Mouse (Mus musculus) olfactory bulb, adult 2 months (tissue): ENCODE measurements around the gene Gm45808. TPM values are rescaled to one million over a fixed set of nuclear protein-coding genes. Genes with fewer than 3 reads are reported as not detected.

Experiments used
- H3K27ac ChIP-seq: fragments of 200-500 bp; 2 replicates; pipeline ENCODE4 v1.5.1; 2012; ENCODE audit warnings: low read depth, low read length; ENCODE audit not compliant: insufficient read depth
- H3K4me1 ChIP-seq: fragments of 200-500 bp; 2 replicates; pipeline ENCODE4 v1.6.1; 2012; ENCODE audit warnings: low read length; ENCODE audit not compliant: control insufficient read depth, insufficient read depth
- H3K4me3 ChIP-seq: fragments of 200-500 bp; 2 replicates; pipeline ENCODE4 v1.5.1; 2012; ENCODE audit warnings: mild to moderate bottlenecking, low read depth, low read length, moderate library complexity; ENCODE audit not compliant: insufficient read depth
- CTCF ChIP-seq: fragments of 200-500 bp; IDR thresholded peaks from 2 replicates; pipeline ENCODE4 v1.5.1; 2012; ENCODE audit warnings: low read depth, mild to moderate bottlenecking, low read length, moderate library complexity; ENCODE audit not compliant: insufficient read depth
- POLR2A ChIP-seq: fragments of 200-500 bp; IDR thresholded peaks from 2 replicates; pipeline ENCODE4 v1.6.1; 2012; ENCODE audit warnings: mild to moderate bottlenecking, low read depth, low read length, moderate library complexity; ENCODE audit not compliant: insufficient read depth
- WGBS: fragments of 180-500 bp; shearing (Covaris S2); methylation state at CpG from one replicate; pipeline ENCODE4 v1.1.7; 2018; 5-methylcytosine and 5-hydroxymethylcytosine counted together
- polyA plus RNA-seq: library from polyadenylated mRNA; stranded (reverse); fragments of >200 nt; gene quantifications from 2 replicates; pipeline ENCODE4 v1.2.4, GENCODE M21; 2012; ENCODE audit warnings: low replicate concordance; ENCODE audit not compliant: missing spikeins, insufficient read depth, insufficient read length

The Gm45808 gene
- polyA plus RNA-seq, 1 experiment = not detected

- peaks cover 7% of the 10 kb centered on the region for H3K4me1 ChIP-seq
- peak overlapping the region; percentile 8; the same call in 1 of the 2 replicates for H3K4me3 ChIP-seq
- WGBS = 35% methylated on average over 11 of the region's 11 CpGs
- TF ChIP-seq CTCF (peak; percentile 49; the same call in 1 of the 2 replicates), POLR2A (no peak)
- no peak overlapping the region for H3K27ac ChIP-seq
Observed at GRCm38 (mm10) chr7:45447325-45447990, 39.2 kb downstream of the Gm45808 start.

GRCm38 (mm10) chr7:45446589-45446988 is 40.0 kb downstream of the Gm45808 start:
- Histone ChIP-seq H3K4me3 (no peak overlapping the region), H3K27ac (no peak overlapping the region), H3K4me1 (peaks cover 5% of the 10 kb centered on the region)
- TF ChIP-seq CTCF = no peak
- no peak for TF ChIP-seq POLR2A

- H3K4me3 ChIP-seq = no peak overlapping the region
- H3K4me1 ChIP-seq = 0 out of 2 replicates have a peak, but pooled peaks cover 2% of the 10 kb centered on the region
- H3K27ac ChIP-seq = no peak overlapping the region
- WGBS = 92% methylated on average over 22 of the region's 22 CpGs
- TF ChIP-seq CTCF (no peak), POLR2A (no peak)
Observed at GRCm38 (mm10) chr7:45443526-45444420, 42.8 kb downstream of the Gm45808 start.

GRCm38 (mm10) chr7:45437521-45438276 is 48.9 kb downstream of the Gm45808 start, which contains the start of gene Ruvbl2:
Ruvbl2 (minus strand) TSS chr7:45438096.
- TF ChIP-seq POLR2A (no peak), CTCF (no peak)
- Histone ChIP-seq H3K4me3 (no peak within 1 kb of the TSS), H3K4me1 (peaks cover 24% of the 10 kb centered on the region), H3K27ac (no peak within 1 kb of the TSS)
- 40% methylated on average over 19 of the region's 19 CpGs for WGBS

GRCm38 (mm10) chr7:45437046-45437445 is 49.6 kb downstream of the Gm45808 start:
- peaks cover 25% of the 10 kb centered on the region for H3K4me1 ChIP-seq
- TF ChIP-seq POLR2A (no peak), CTCF (no peak)
- 60% methylated on average over 6 of the region's 6 CpGs for WGBS
- no peak overlapping the region for H3K27ac ChIP-seq
- H3K4me3 ChIP-seq = no peak overlapping the region

- H3K4me3 ChIP-seq = no peak overlapping the region
- 92% methylated on average over 5 of the region's 5 CpGs for WGBS
- H3K27ac ChIP-seq = no peak overlapping the region
- no peak for TF ChIP-seq POLR2A
- no peak for TF ChIP-seq CTCF
- peaks cover 25% of the 10 kb centered on the region for H3K4me1 ChIP-seq
Observed at GRCm38 (mm10) chr7:45436444-45436843, 50.2 kb downstream of the Gm45808 start.

- H3K27ac ChIP-seq = peak overlapping the region; percentile 5; the same call in 1 of the 2 replicates
- peak overlapping the region; percentile 56 for H3K4me3 ChIP-seq
- WGBS = 1% methylated on average over 16 of the region's 16 CpGs
- TF ChIP-seq CTCF = no peak
- no peak for TF ChIP-seq POLR2A
- peaks cover 25% of the 10 kb centered on the region for H3K4me1 ChIP-seq
Observed at GRCm38 (mm10) chr7:45435038-45435437, 51.6 kb downstream of the Gm45808 start.

GRCm38 (mm10) chr7:45434203-45435015 is 52.2 kb downstream of the Gm45808 start, which contains the start of gene Gys1:
Gys1 (plus strand) TSS chr7:45434844.
- Histone ChIP-seq H3K4me1 (peaks cover 25% of the 10 kb centered on the region), H3K27ac (peak within 1 kb of the TSS; percentile 48), H3K4me3 (peak within 1 kb of the TSS; percentile 68)
- whole genome bisulfite sequencing = under 1% methylated on average over 45 of the region's 45 CpGs
- TF ChIP-seq POLR2A (0 out of 2 replicates have a peak, but pooled peaks have one; percentile 49), CTCF (peak; percentile 82)
